Mouse (Mus musculus) myocyte (in vitro differentiated cells): ENCODE data around the gene Tmem269.

ENCODE experiments used
- E2F4 ChIP-seq: IDR thresholded peaks from one replicate; pipeline ENCODE4 v1.6.1; 2011; ENCODE audit warnings: mild to moderate bottlenecking, control low read depth, moderate library complexity; ENCODE audit not compliant: insufficient read depth
- MAX ChIP-seq: IDR thresholded peaks from one replicate; pipeline ENCODE4 v1.6.1; 2011; ENCODE audit warnings: low read depth, mild to moderate bottlenecking, control low read depth
- MYOD1 ChIP-seq, 3 experiments: IDR thresholded peaks; one replicate each; pipeline ENCODE4 v1.6.1; 2011; ENCODE audit warnings: control low read depth in 2 of 3, low read depth in 2 of 3, mild to moderate bottlenecking in 2 of 3, moderate library complexity in 1 of 3; ENCODE audit not compliant: insufficient read length in 2 of 3, control insufficient read depth in 1 of 3
- MYOG ChIP-seq, 3 experiments: IDR thresholded peaks; one replicate each; pipeline ENCODE4 v1.6.1; 2011; ENCODE audit warnings: control low read depth in 2 of 3, low read depth in 2 of 3, mild to moderate bottlenecking in 2 of 3; ENCODE audit not compliant: insufficient read length in 2 of 3, control insufficient read depth in 1 of 3, insufficient read depth in 1 of 3
- POLR2A ChIP-seq: IDR thresholded peaks from one replicate; pipeline ENCODE4 v1.6.1; 2011; ENCODE audit warnings: low read depth, mild to moderate bottlenecking, control low read depth, moderate library complexity; ENCODE audit not compliant: insufficient read length
- POLR2AphosphoS2 ChIP-seq: IDR thresholded peaks from one replicate; pipeline ENCODE4 v1.6.1; 2011; ENCODE audit warnings: low read depth, control low read depth; ENCODE audit not compliant: insufficient read length
- TCF12 ChIP-seq: IDR thresholded peaks from one replicate; pipeline ENCODE4 v1.6.1; 2011; ENCODE audit warnings: mild to moderate bottlenecking, control low read depth; ENCODE audit not compliant: poor library complexity, insufficient read depth, severe bottlenecking
- USF1 ChIP-seq: IDR thresholded peaks from one replicate; pipeline ENCODE4 v1.6.1; 2011; ENCODE audit warnings: low read depth, mild to moderate bottlenecking, control low read depth, moderate library complexity

DNA sequence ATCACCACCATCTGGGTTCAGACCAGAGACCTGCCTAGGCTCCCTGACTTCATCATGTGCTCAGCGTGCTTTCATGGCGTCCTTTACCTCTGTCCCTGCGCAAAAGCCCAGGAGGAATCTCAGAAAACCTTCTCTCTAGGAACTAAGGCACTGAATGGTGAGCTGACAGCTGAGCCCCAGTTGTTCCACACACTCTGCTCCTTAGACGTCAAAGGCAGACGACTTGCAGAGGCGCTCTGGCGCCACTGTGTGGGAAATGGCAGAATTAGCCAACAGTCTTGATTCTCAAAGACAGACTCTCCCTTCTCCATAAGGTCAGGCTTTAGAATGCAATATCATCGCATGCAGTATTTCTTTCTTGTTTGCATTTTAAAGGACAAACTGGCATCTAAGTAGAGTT is 13.3 kb downstream of the Tmem269 start:
- TF ChIP-seq POLR2AphosphoS2 (no peak), E2F4 (no peak), POLR2A (no peak), TCF12 (no peak), MYOG (IDR thresholded peaks at IDR 0.05; ENCODE audit: control insufficient read depth in 1 of 3, insufficient read depth in 1 of 3, insufficient read length in 2 of 3, low read depth in 2 of 3) (peak; percentile 35 to 90 (median 82)), MAX (no peak), MYOD1 (IDR thresholded peaks at IDR 0.05; ENCODE audit: control insufficient read depth in 1 of 3, insufficient read length in 2 of 3, low read depth in 2 of 3) (peak; percentile 61 to 77 (median 74)), USF1 (no peak)
